Mouse (Mus musculus): ENCODE data around the gene Mrpl39. TPM values are rescaled to one million over a fixed set of nuclear protein-coding genes. Genes with fewer than 3 reads are reported as not detected.

Gene Mrpl39
- total and polyA plus RNA-seq, 2 experiments = 36.9 to 47.8 TPM

DNA sequence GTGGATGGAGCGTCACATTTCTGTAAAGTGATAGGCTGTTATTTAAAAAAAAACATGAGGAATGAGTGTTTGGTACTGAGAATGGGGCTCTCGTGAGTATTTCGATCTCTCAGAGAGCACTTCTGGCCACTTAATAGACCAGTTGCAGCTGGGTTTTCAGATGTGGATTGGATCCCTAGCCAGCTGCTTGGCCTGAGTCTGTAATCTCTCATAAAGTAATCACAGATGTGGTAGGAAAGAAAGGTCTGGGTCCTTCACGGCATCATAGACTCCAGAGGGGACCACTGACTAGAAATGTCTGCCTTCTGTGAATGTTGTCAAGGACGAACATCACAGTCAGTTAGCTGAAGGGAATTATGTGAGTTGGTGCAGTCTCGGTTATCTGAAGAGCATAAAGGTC is 42.9 kb upstream of the Mrpl39 start:
- 92% methylated on average over 6 of the region's 6 CpGs for WGBS
- 0 out of 2 replicates have a peak, but pooled peaks cover 4% of the 10 kb centered on the region for H3K27me3 ChIP-seq (ENCODE audit: control insufficient read depth, insufficient read depth, low read length)
- H3K4me1 ChIP-seq (ENCODE audit: control insufficient read depth, insufficient read depth, low read length) = peaks cover 4% of the 10 kb centered on the region; the same call in 1 of the 2 replicates
- no peak overlapping the region for H3K27ac ChIP-seq (replicated peaks; ENCODE audit: insufficient read depth, low read depth, low read length)
- H3K4me3 ChIP-seq (ENCODE audit: insufficient read depth, low read depth, low read length) = no peak overlapping the region
- no peaks in the 10 kb centered on the region; the same call in 1 of the 2 replicates for H3K36me3 ChIP-seq (ENCODE audit: control insufficient read depth, insufficient read depth, low read length)
- H3K9ac ChIP-seq (ENCODE audit: low read depth, low read length) = no peak overlapping the region
- no peak for DNase-seq (ENCODE audit: extremely low read depth, low read depth, low spot score)
- TF ChIP-seq POLR2A (IDR thresholded peaks at IDR 0.05; ENCODE audit: extremely low read depth, insufficient read depth, low read length) = no peak
- TF ChIP-seq CTCF (IDR thresholded peaks at IDR 0.05; ENCODE audit: low read depth, low read length) = no peak
- H3K79me2 ChIP-seq (ENCODE audit: control insufficient read depth, insufficient read depth, low read length) = no peaks in the 10 kb centered on the region

DNA sequence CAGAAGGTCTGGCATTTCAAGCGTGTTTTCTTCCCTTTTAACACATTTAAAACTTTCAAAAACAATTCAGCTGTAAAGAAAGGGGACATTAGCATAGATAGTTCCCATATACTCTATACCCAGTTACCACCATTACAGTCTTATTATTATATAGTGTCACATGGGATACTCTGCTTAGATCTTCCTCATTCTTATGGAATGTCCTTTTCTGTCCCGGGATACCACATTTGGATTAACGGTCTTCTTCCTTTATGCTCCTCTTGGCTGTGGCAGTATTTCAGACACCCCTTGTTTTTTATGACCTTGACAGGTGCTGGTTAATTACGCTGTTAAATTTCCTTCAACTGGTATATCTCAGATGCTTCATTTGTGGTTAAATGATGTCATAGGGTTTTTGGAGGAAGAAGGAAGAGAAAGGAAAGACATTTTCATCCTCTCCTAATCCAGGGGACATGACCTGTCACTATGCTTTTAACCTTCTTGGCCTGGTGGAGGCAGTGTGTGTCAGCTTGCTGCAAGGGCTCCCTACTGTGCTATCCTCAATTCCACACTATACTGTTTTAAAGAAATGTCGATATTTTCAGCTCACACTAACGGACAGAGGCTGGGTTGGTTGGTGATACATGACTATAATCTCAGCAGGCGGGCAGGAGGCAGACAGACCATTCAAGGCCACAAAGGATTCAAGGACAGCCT is 40.7 kb upstream of the Mrpl39 start:
- TF ChIP-seq CTCF (IDR thresholded peaks at IDR 0.05; ENCODE audit: low read depth, low read length) = peak; percentile 31; the same call in 1 of the 2 replicates
- TF ChIP-seq POLR2A (IDR thresholded peaks at IDR 0.05; ENCODE audit: extremely low read depth, insufficient read depth, low read length) = no peak
- DNase-seq (ENCODE audit: extremely low read depth, low read depth, low spot score) = no peak
- Histone ChIP-seq H3K27ac (replicated peaks; ENCODE audit: insufficient read depth, low read depth, low read length) (no peak overlapping the region), H3K79me2 (ENCODE audit: control insufficient read depth, insufficient read depth, low read length) (no peaks in the 10 kb centered on the region), H3K27me3 (ENCODE audit: control insufficient read depth, insufficient read depth, low read length) (0 out of 2 replicates have a peak, but pooled peaks cover 4% of the 10 kb centered on the region), H3K4me1 (ENCODE audit: control insufficient read depth, insufficient read depth, low read length) (peaks cover 4% of the 10 kb centered on the region; the same call in 1 of the 2 replicates), H3K9ac (ENCODE audit: low read depth, low read length) (no peak overlapping the region), H3K36me3 (ENCODE audit: control insufficient read depth, insufficient read depth, low read length) (no peaks in the 10 kb centered on the region; the same call in 1 of the 2 replicates), H3K4me3 (ENCODE audit: insufficient read depth, low read depth, low read length) (peak overlapping the region; percentile 21; the same call in 1 of the 2 replicates)
- 63% methylated on average over 7 of the region's 7 CpGs for WGBS

DNA sequence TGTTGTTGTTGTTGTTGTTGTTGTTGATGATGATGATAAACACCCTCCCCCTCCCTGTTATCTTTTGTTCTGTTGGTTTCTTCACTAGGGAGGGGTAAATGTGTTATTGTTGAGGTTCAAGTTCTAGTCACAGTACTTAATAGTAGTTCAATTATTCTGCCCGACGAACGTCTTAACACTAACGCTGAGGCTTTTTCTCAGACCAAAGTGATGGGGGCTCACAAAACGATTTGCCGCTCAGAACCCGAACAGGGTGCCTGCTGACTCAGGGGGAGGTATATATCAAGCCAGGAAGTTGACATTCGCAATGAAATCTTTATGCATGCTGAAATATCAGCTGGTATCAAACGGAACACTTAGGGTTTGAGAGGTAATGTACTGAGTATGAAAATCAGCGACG is 39.8 kb upstream of the Mrpl39 start:
- 55% methylated on average over 11 of the region's 11 CpGs for WGBS

DNA sequence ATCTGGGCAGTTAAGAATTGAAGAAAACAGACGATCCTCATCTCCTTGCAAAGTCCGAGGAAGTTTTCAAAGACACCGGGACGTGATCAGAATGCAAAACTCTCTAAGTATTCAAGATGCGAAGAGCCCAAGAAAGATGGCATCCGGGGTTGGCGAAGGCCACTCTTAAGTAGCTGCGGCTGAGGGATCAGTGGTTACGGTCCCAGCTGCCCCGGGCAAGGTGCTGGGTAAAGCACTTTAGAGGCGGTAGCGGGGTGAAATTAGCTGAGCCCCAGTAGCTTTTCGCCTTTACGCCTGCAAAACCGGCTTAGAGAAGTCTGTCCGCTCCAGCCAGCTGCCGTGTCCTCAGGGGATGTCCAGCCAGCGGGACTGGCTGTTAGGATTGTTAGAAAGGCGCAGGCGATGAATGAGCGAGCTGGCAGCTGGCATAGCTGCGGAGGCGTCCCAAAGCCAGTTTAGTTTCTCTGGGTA is 39.3 kb upstream of the Mrpl39 start:
- Histone ChIP-seq H3K27ac (replicated peaks; ENCODE audit: insufficient read depth, low read depth, low read length) (peak overlapping the region; percentile 58; the same call in 1 of the 2 replicates), H3K9ac (ENCODE audit: low read depth, low read length) (peak overlapping the region; percentile 89), H3K4me3 (ENCODE audit: insufficient read depth, low read depth, low read length) (peak overlapping the region; percentile 96), H3K36me3 (ENCODE audit: control insufficient read depth, insufficient read depth, low read length) (no peaks in the 10 kb centered on the region; the same call in 1 of the 2 replicates), H3K27me3 (ENCODE audit: control insufficient read depth, insufficient read depth, low read length) (0 out of 2 replicates have a peak, but pooled peaks cover 4% of the 10 kb centered on the region), H3K79me2 (ENCODE audit: control insufficient read depth, insufficient read depth, low read length) (no peaks in the 10 kb centered on the region), H3K4me1 (ENCODE audit: control insufficient read depth, insufficient read depth, low read length) (peaks cover 4% of the 10 kb centered on the region; the same call in 1 of the 2 replicates)
- 2% methylated on average over 23 of the region's 23 CpGs for WGBS
- TF ChIP-seq CTCF (IDR thresholded peaks at IDR 0.05; ENCODE audit: low read depth, low read length) (no peak), POLR2A (IDR thresholded peaks at IDR 0.05; ENCODE audit: extremely low read depth, insufficient read depth, low read length) (no peak)
- DNase-seq (ENCODE audit: extremely low read depth, low read depth, low spot score) = peak; percentile 10

More for the DNA sequence above, 39.8 kb upstream of the Mrpl39 start:
- no peak for DNase-seq (ENCODE audit: extremely low read depth, low read depth, low spot score)
- H3K79me2 ChIP-seq (ENCODE audit: control insufficient read depth, insufficient read depth, low read length) = no peaks in the 10 kb centered on the region
- peak overlapping the region; percentile 1; the same call in 1 of the 2 replicates for H3K4me3 ChIP-seq (ENCODE audit: insufficient read depth, low read depth, low read length)
- no peak overlapping the region for H3K27ac ChIP-seq (replicated peaks; ENCODE audit: insufficient read depth, low read depth, low read length)
- H3K4me1 ChIP-seq (ENCODE audit: control insufficient read depth, insufficient read depth, low read length) = peaks cover 4% of the 10 kb centered on the region; the same call in 1 of the 2 replicates
- no peaks in the 10 kb centered on the region; the same call in 1 of the 2 replicates for H3K36me3 ChIP-seq (ENCODE audit: control insufficient read depth, insufficient read depth, low read length)
- H3K27me3 ChIP-seq (ENCODE audit: control insufficient read depth, insufficient read depth, low read length) = 0 out of 2 replicates have a peak, but pooled peaks cover 4% of the 10 kb centered on the region
- no peak for TF ChIP-seq CTCF (IDR thresholded peaks at IDR 0.05; ENCODE audit: low read depth, low read length)
- TF ChIP-seq POLR2A (IDR thresholded peaks at IDR 0.05; ENCODE audit: extremely low read depth, insufficient read depth, low read length) = no peak
- H3K9ac ChIP-seq (ENCODE audit: low read depth, low read length) = no peak overlapping the region

DNA sequence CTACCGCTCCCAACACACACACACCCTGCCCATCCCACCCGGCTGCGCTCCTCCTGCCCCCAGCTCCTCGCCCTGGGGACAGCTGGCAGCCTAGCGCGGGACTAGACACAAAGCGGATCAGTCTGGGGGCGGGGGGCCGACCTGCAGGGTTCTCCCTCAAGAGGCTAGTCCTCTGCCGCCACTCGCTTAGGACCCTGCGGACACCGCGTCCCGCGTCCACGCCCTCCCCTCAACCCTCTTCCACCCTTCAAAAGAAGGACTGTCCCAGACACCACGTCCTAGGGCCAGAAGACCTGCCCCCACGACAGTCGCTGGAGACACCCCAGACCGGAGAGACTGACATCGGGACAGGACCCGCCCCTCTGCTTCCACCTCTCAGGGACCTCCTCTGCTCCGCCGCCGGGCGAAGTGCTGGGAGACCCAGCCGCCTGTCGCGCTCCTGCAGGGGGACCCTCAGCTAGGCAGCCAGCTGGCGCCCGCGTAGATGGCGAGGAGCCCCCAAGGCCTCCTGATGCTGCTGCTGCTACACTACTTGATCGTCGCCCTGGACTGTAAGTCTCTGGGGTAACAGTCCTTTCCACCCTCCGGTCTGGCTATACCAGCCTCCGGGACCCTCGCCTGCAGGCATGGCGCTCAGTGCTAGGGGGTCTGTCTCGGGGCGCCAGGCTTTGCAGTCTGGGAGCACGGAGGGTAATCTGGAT is 38.6 kb upstream of the Mrpl39 start, which contains the start of gene Jam2:
TSS of gene Jam2 (plus strand) at position 121 of the 701 bp plus-strand sequence.
- H3K27me3 ChIP-seq (ENCODE audit: control insufficient read depth, insufficient read depth, low read length) = 0 out of 2 replicates have a peak, but pooled peaks cover 4% of the 10 kb centered on the region
- peak within 1 kb of the TSS; percentile 89 for H3K9ac ChIP-seq (ENCODE audit: low read depth, low read length)
- WGBS = under 1% methylated on average over 43 of the region's 43 CpGs
- TF ChIP-seq POLR2A (IDR thresholded peaks at IDR 0.05; ENCODE audit: extremely low read depth, insufficient read depth, low read length) (0 out of 2 replicates have a peak, but pooled peaks have one; percentile 30), CTCF (IDR thresholded peaks at IDR 0.05; ENCODE audit: low read depth, low read length) (no peak)
- H3K79me2 ChIP-seq (ENCODE audit: control insufficient read depth, insufficient read depth, low read length) = no peaks in the 10 kb centered on the region
- no peak for DNase-seq (ENCODE audit: extremely low read depth, low read depth, low spot score)
- peaks cover 4% of the 10 kb centered on the region; the same call in 1 of the 2 replicates for H3K4me1 ChIP-seq (ENCODE audit: control insufficient read depth, insufficient read depth, low read length)
- H3K36me3 ChIP-seq (ENCODE audit: control insufficient read depth, insufficient read depth, low read length) = no peaks in the 10 kb centered on the region; the same call in 1 of the 2 replicates
- H3K4me3 ChIP-seq (ENCODE audit: insufficient read depth, low read depth, low read length) = peak within 1 kb of the TSS; percentile 96
- peak within 1 kb of the TSS; percentile 58 for H3K27ac ChIP-seq (replicated peaks; ENCODE audit: insufficient read depth, low read depth, low read length)

Measured in liver, adult 2 months (tissue).